Comparison of ENCODE assay signal across 8 mouse cellular contexts in genomic region chr13:24832131-24832810, GRCm38 (mm10). TPM values are rescaled to one million over a fixed set of nuclear protein-coding genes. Genes with fewer than 3 reads are reported as not detected.
A peak's percentile ranks its signal among the peaks of the same experiment; 100 is the strongest.
DNase-seq lines count a peak whose midpoint lies in the region; ATAC-seq and TF ChIP-seq lines count a peak whose summit lies in the region.

No protein-coding gene starts in this region.

- no peaks in the 10 kb centered on the region for H3K27me3 ChIP-seq in C2C12 (ENCODE audit: control insufficient read depth, insufficient read depth, insufficient read length)
- H3K27me3 ChIP-seq in erythroblast, embryonic 14.5 days (ENCODE audit: control insufficient read depth), result no peaks in the 10 kb centered on the region
- H3K27me3 ChIP-seq in liver, embryonic 11.5 days (replicated peaks; ENCODE audit: control insufficient read depth, insufficient read depth, low read length), result no peaks in the 10 kb centered on the region

- peaks cover 22% of the 10 kb centered on the region for H3K36me3 ChIP-seq in C2C12 (ENCODE audit: control insufficient read depth, insufficient read depth)
- peaks cover 48% of the 10 kb centered on the region for H3K36me3 ChIP-seq in erythroblast, embryonic 14.5 days (ENCODE audit: control insufficient read depth)
- H3K36me3 ChIP-seq in liver, embryonic 11.5 days (ENCODE audit: control insufficient read depth, insufficient read depth, low read length), result peaks cover 3% of the 10 kb centered on the region; the same call in 1 of the 2 replicates

- intact Hi-C loops in gastrocnemius, adult 2 months (cut with DNase I), result no loop called here

- H3K27ac ChIP-seq in gastrocnemius, adult 2 months, result peak overlapping the region; percentile 95
- H3K27ac ChIP-seq in liver, embryonic 11.5 days (ENCODE audit: low read depth, low read length), result peak overlapping the region; percentile 92

- DNase-seq in gastrocnemius, adult 2 months, result no peak
- DNase-seq in gastrocnemius, postnatal 25 days, result no peak
- DNase-seq in liver, embryonic 11.5 days (ENCODE audit: low spot score), result no peak
- no peak for DNase-seq in adrenal gland, adult 8-10 months
- no peak for DNase-seq in spleen, postnatal 10 days (ENCODE audit: low spot score in 2 of 2)
- no peak for DNase-seq in spleen, adult 18-20 months

- 4% methylated on average over 21 of the region's 21 CpGs for WGBS in liver, embryonic 11.5 days

- peaks cover 69% of the 10 kb centered on the region for H3K79me2 ChIP-seq in C2C12 (ENCODE audit: control insufficient read depth, insufficient read depth)

- H3K4me1 ChIP-seq in erythroblast, embryonic 14.5 days (ENCODE audit: control insufficient read depth), result peaks cover 36% of the 10 kb centered on the region
- H3K4me1 ChIP-seq in liver, embryonic 11.5 days (replicated peaks; ENCODE audit: control insufficient read depth, insufficient read depth, low read length), result peaks cover 14% of the 10 kb centered on the region; the same call in 1 of the 2 replicates

- peak overlapping the region; percentile 77 for H3K4me3 ChIP-seq in gastrocnemius, adult 2 months
- H3K4me3 ChIP-seq in C2C12 (ENCODE audit: insufficient read depth, poor library complexity, severe bottlenecking), result peak overlapping the region; percentile 89
- peak overlapping the region; percentile 79 for H3K4me3 ChIP-seq in erythroblast, embryonic 14.5 days (replicated peaks)
- H3K4me3 ChIP-seq in liver, embryonic 11.5 days (ENCODE audit: low read depth, low read length), result peak overlapping the region; percentile 97

- TF ChIP-seq CTCF in gastrocnemius, adult 2 months (IDR thresholded peaks at IDR 0.05), result no peak
- TF ChIP-seq CTCF in C2C12 (IDR thresholded peaks at IDR 0.05; ENCODE audit: control insufficient read depth, insufficient read depth, insufficient read length), result no peak

- H3K79me3 ChIP-seq in C2C12 (ENCODE audit: low read depth), result peaks cover 56% of the 10 kb centered on the region

- H3K9me3 ChIP-seq in erythroblast, embryonic 14.5 days (ENCODE audit: control insufficient read depth, low read length), result no peaks in the 10 kb centered on the region
- no peaks in the 10 kb centered on the region for H3K9me3 ChIP-seq in liver, embryonic 11.5 days (ENCODE audit: control insufficient read depth, low read length)

- peak overlapping the region; percentile 98 for H3ac ChIP-seq in C2C12 (ENCODE audit: control insufficient read depth, insufficient read length, low read depth)

- H3K9ac ChIP-seq in liver, embryonic 11.5 days (ENCODE audit: low read depth, low read length), result peak overlapping the region; percentile 96

- ATAC-seq in liver, embryonic 11.5 days (replicated peaks; ENCODE audit: low FRiP score), result no peak; the same call in 1 of the 2 replicates

- H3K4me2 ChIP-seq in liver, embryonic 11.5 days, result peak overlapping the region; percentile 88

TF ChIP-seq in C2C12, 6 proteins besides CTCF, POLR2A, EP300 and RAD21:
- TF ChIP-seq FOSL1 (IDR thresholded peaks at IDR 0.05; ENCODE audit: insufficient read depth, low read length, poor library complexity, severe bottlenecking) (no peak), MAX (IDR thresholded peaks at IDR 0.05) (no peak), CEBPB (IDR thresholded peaks at IDR 0.05; ENCODE audit: low read depth) (no peak), USF1 (IDR thresholded peaks at IDR 0.05; ENCODE audit: low read depth) (no peak), MYOD1 (IDR thresholded peaks at IDR 0.05; ENCODE audit: control insufficient read depth, insufficient read length, low read depth) (no peak), MYOG (IDR thresholded peaks at IDR 0.05; ENCODE audit: control insufficient read depth, extremely low read depth, insufficient read length) (no peak)
TF ChIP-seq in C2C12: peak in this region for 0.

RNA-seq across cellular contexts. Expression of gene Tdp2, which starts 0.8 kb away (rescaled TPM):
- total RNA-seq in gastrocnemius, adult 2 months (2021), result 1 to 10 TPM; 8.9 to 9.0 TPM
- total RNA-seq in gastrocnemius, postnatal 25 days (2021), result 1 to 10 TPM; 7.8 to 8.2 TPM
- polyA plus RNA-seq in C2C12 (2012; fragmentation: generic; extraction: Trizol), result 10.5 TPM
- polyA plus RNA-seq in erythroblast, embryonic 14.5 days (2012), result 2.3 and 3.1 TPM in 2 replicates
- 55.4 and 59.6 TPM in 2 replicates for polyA plus RNA-seq in liver, embryonic 11.5 days (2014; fragmentation: Nextera tagmentation; extraction: Ambion mirVana)
- total RNA-seq in adrenal gland, adult 8-10 months (2022), result 10 to 100 TPM; 25.7 to 39.9 (median 31.0) TPM

RNA-seq across cellular contexts. Expression of gene Acot13, which starts 0.9 kb away (rescaled TPM):
- total RNA-seq in gastrocnemius, adult 2 months (2021), result 100 to 1,000 TPM; 123 to 190 TPM
- 100 to 1,000 TPM; 138 to 147 TPM for total RNA-seq in gastrocnemius, postnatal 25 days (2021)
- 44.4 TPM for polyA plus RNA-seq in C2C12 (2012; fragmentation: generic; extraction: Trizol)
- polyA plus RNA-seq in erythroblast, embryonic 14.5 days (2012), result 3.5 and 5.2 TPM in 2 replicates
- 88.1 and 95.1 TPM in 2 replicates for polyA plus RNA-seq in liver, embryonic 11.5 days (2014; fragmentation: Nextera tagmentation; extraction: Ambion mirVana)
- 10 to 100 TPM; 56.4 to 70.2 (median 59.6) TPM for total RNA-seq in adrenal gland, adult 8-10 months (2022)

RNA-seq across cellular contexts. Expression of gene D130043K22Rik, which starts 12.7 kb away (rescaled TPM):
- total RNA-seq in gastrocnemius, adult 2 months (2021), result not detected
- total RNA-seq in gastrocnemius, postnatal 25 days (2021), result not detected
- polyA plus RNA-seq in C2C12 (2012; fragmentation: generic; extraction: Trizol), result 0.02 TPM
- not detected in 2 replicates for polyA plus RNA-seq in erythroblast, embryonic 14.5 days (2012)
- 0.40 TPM in 1 of 2 replicates, not detected in the other for polyA plus RNA-seq in liver, embryonic 11.5 days (2014; fragmentation: Nextera tagmentation; extraction: Ambion mirVana)
- total RNA-seq in adrenal gland, adult 8-10 months (2022), result 1 to 10 TPM in 3 of 4 experiments, under 1 TPM in 1; 0.67 to 2.9 (median 1.6) TPM

RNA-seq across cellular contexts. Expression of gene BC005537, which starts 30.8 kb away (rescaled TPM):
- 10 to 100 TPM; 47.1 to 52.2 TPM for total RNA-seq in gastrocnemius, adult 2 months (2021)
- total RNA-seq in gastrocnemius, postnatal 25 days (2021), result 10 to 100 TPM; 35.8 to 38.3 TPM
- 28.3 TPM for polyA plus RNA-seq in C2C12 (2012; fragmentation: generic; extraction: Trizol)
- polyA plus RNA-seq in erythroblast, embryonic 14.5 days (2012), result 5.3 and 6.0 TPM in 2 replicates
- polyA plus RNA-seq in liver, embryonic 11.5 days (2014; fragmentation: Nextera tagmentation; extraction: Ambion mirVana), result 18.3 and 18.8 TPM in 2 replicates
- 100 to 1,000 TPM; 194 to 209 (median 205) TPM for total RNA-seq in adrenal gland, adult 8-10 months (2022)
